Mouse (Mus musculus): ENCODE results near the gene Tnpo2.
"Not testable (repeated sequence)": the region's sequence is repeated elsewhere in the genome, so short reads cannot be mapped to it uniquely, and the experiment has no call there.

Tnpo2 gene

GRCm38 (mm10) chr8:85074617-85075016 is 37.9 kb downstream of the Tnpo2 start:
- DNase-seq, result no peak

GRCm38 (mm10) chr8:85076001-85076400 is 39.3 kb downstream of the Tnpo2 start:
- DNase-seq, result no peak

DNA sequence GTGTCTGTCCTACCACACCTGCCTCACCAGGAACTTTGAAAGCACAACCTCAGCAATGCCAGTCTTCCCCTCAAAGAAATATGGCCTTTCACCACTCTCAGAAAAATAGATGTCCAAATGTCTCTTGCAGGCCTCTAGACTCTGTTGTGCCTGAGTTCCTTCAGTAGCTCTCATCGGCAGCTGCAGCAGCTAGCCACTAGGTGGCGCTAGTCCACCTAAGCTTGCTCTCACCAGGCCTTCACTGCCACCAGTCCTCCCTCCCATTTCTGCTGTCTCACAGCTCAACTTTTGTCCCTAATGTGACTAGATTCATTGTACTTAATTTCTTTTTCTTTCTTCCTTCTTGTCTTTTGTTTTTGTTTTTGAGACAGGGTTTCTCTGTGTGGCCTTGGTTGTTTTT is 40.3 kb downstream of the Tnpo2 start:
- peak; percentile 79 for DNase-seq

- no peak for DNase-seq
These were observed 43.5 kb downstream of the Tnpo2 start for GRCm38 (mm10) chr8:85080214-85080531.

DNA sequence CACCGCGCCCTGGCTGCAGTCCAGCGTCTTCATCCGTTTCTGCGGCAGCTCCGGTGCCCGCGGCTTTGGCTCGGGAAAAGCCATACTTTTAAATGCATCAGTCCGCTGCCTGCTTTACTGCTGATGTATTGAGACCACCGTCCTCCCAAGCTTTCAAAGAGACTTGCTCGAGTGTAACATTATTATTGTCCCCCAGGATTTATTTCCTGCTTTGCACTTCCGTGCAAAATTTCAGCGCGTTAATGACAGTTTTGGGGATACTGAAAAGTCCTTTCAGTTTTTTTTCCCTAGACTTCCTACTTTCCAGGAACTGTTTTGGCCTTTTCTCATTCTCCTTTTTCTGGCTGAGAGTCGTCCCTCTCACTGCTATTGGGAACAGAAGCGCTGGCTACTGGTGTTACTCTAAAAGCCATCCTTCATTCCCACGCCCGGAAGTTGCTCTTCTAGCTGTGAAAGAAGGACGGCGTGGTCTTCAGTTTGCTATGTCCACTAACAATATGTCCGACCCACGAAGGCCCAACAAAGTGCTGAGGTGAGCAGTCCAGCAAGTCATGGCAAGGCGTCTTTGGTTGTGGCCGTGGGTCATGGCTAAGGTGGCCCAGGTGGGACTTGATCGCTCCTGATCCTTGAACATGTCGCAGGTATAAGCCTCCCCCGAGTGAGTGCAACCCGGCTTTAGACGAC is 44.0 kb downstream of the Tnpo2 start, which contains the start of gene Wdr83os:
Wdr83os (plus strand) TSS at position 209 of the 684 bp plus-strand sequence.
- peak; percentile 57 for DNase-seq

- peak; percentile 82 for DNase-seq
These were observed 44.5 kb downstream of the Tnpo2 start, which contains the start of gene Wdr83 for GRCm38 (mm10) chr8:85081216-85081555. TSS of gene Wdr83 (minus strand) at chr8:85081306.

- not testable (repeated sequence) for DNase-seq
These were observed 45.5 kb downstream of the Tnpo2 start for GRCm38 (mm10) chr8:85082169-85082568.

DNA sequence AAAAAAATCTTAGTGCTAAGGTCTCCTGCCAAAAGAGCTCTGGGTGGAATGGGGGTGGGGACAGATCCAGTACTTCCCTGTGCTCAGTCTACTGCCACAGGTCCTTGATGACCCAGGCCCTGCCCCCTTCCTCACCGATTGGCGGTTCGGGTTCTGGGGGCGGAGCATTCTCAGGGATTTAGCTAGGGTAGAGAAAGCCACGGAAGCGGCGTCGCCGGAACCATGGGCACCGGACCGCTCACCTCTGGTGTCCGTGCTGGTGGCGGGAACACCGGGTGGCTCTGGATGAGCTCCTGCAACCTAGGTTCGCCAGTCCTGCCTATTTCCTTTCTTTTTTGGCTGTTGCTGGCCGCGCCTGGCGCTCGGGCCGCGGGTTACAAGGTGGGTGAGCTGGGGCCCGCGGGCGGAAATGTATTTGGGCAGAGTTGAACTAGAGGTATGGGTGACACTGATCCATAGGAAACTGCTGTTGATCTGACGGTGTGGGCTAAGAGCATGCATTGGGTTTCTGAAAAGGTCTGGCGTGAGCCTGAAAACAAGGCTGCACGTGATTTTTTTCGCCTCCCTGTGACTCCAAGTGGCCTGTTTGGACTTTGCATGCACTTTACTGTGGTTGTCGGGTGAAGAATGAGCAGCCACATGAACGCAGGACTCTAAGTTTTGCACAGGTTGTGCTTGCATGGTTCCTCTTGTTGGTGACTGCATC is 46.5 kb downstream of the Tnpo2 start, which contains the start of gene Man2b1:
Man2b1 (plus strand) TSS at position 163 of the 706 bp plus-strand sequence.
- peak; percentile 88 for DNase-seq

- DNase-seq, result no peak
These were observed 47.9 kb downstream of the Tnpo2 start for GRCm38 (mm10) chr8:85084633-85085032.

GRCm38 (mm10) chr8:85086238-85086637 is 49.5 kb downstream of the Tnpo2 start:
- DNase-seq, result peak; percentile 37

- DNase-seq, result no peak
These were observed 52.1 kb downstream of the Tnpo2 start for GRCm38 (mm10) chr8:85088771-85089170.

DNA sequence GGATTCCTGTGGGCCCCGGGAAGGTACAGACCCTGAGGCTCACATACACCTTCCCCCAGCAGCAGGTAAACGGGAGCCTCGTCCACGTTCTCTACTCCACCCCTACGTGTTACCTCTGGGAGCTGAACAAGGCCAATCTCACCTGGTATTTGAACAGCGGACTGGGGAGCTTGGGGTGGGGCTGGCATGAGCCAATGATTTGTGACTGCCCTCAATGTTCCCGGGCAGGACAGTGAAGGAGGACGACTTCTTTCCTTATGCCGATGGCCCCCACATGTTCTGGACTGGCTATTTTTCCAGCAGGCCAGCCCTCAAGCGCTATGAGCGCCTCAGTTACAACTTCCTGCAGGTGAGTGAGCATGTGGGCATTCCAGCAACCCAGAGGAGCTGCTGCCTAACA is 54.1 kb downstream of the Tnpo2 start:
- no peak for DNase-seq

DNA sequence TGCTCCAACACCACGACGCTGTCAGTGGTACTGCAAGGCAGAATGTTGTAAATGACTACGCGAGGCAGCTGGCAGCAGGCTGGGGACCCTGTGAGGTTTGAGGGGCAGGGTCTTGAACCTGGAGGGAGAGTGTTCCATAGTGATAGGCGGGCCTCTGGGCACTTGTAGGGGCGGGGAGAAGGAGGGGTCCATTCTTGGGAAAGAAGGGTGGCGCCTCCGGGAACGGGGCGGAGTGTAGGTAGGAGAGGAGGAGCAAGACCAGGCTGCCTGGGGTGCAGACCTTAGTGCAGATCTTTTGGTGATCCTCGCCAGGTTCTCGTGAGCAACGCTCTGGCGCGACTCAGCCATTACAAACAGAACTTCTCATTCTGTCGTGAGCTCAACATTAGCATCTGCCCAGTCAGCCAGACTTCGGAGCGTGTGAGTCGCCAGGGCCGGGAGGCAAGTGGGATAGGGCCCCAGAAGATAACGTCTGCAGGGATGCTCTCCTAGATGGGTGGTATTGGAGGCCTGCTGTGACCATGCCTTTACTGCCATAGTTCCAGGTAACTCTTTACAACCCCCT is 54.9 kb downstream of the Tnpo2 start:
- no peak for DNase-seq

- DNase-seq, result no peak
These were observed 58.3 kb downstream of the Tnpo2 start for GRCm38 (mm10) chr8:85095051-85095450.

DNA sequence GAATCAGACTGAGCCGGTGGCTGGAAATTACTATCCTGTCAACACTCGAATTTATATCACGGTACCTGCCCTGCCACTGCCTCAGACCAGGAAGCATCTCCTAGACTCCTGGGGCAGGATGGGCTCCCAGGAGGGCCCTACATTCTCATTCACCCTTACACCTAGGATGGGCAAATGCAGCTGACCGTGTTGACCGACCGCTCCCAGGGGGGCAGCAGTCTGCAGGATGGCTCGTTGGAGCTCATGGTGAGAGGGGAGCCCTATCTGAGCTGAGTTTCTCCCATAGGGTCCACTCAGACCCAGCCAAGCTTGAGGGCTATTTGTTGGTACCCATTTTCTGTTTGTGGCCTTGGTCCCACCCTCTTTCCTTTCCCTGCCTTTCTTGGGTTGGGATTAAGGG is 58.9 kb downstream of the Tnpo2 start:
- no peak for DNase-seq

- DNase-seq, result no peak
These were observed 59.5 kb downstream of the Tnpo2 start for GRCm38 (mm10) chr8:85096196-85096595.

- DNase-seq, result no peak
These were observed 60.1 kb downstream of the Tnpo2 start for GRCm38 (mm10) chr8:85096850-85097249.

GRCm38 (mm10) chr8:85100076-85100665 is 63.5 kb downstream of the Tnpo2 start:
- DNase-seq, result no peak

Data from thymus, postnatal 14 days (tissue).